Mouse (Mus musculus) cerebellum, postnatal 36 days (tissue): ENCODE results near the gene Msx2.

ENCODE experiments used
- DNase-seq, 2 experiments: peaks; one replicate each; pipeline ENCODE4 v3.0.0; 2021 to 2022; ENCODE audit warnings: mixed read lengths in 2 of 2

Gene Msx2

DNA sequence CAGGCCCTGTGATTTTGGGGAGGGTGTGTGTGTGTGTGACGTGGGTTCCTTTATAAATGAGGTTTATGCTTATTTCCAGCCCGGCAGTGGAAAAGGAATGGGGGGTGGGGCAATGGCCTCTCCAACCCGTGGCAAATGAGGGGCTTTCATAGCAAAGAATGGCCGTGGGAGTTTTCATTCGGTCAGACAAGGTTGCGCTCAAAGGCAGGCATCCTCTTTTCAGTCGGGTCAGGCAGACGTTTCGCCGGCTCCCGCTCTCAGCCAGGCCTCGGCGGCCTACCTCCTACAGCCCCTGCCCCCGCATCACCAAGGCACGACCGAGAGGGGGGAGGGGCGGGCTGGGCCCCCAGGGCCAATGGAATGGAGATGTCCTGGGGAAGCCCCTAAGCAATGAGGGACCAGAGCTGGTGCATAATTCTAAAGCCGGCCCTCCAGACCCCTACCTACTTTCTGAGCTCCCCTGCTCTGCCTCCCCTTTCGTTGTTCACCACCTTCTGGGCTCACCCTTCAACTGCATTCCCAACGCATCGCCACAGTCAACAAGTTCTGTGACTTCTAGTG, 8.4 kb downstream of the Msx2 start:
- DNase-seq = no peak

DNA sequence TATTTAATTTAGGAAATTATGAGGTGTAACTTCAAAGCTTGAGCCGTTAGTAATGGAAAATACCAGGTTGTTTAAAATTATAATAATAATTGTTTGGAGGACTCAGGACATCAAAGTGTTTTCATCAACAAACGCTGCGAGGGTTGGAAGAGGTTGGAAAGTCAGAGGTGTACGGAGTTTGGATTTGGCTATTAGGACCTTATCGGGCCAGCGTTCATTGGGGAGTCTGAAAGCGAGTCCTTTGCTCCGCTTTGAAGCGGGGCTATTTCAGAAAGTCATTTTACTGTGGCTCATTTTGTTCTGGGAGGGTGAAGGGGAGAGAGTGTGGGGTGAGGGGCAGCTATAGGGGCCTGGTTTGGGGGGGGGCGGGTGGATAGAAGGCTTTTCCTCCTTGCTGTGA, 8.9 kb downstream of the Msx2 start:
- no peak for DNase-seq

DNA sequence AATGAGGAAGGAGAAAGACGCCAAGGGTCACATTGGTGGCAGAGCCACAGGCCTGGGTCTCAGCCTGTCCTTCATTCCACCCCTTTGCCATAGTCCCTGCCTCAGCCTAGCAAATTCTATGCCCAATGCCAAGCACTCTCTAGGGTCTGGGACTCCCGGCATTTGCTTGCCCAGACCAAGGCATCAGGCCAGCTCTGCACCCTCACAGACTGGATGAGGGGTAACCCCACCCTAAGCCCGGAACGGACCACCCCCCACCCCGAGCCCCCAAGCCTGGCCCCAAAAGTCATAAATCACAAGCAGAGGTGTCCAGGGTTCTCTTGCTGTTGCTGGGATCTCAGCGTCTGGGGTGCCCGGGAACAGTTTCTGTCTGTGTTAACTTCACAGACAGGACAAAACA, 9.8 kb downstream of the Msx2 start:
- no peak for DNase-seq

DNA sequence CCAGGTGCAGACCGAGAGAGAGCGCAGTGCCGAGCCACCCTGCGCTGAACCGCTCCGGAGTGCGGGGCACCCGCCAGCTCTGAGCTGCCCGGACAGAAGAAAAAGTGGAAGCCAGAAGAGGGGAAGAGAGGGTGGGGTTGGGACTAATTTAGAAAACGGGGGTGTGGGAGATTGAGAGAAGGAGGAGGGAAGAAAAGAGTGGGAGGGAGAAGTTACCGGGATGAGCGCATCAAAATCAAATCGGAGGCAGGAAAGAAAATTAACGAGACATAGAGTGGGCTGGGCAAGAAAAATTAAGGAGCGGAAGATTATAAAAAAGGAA, 10.3 kb downstream of the Msx2 start:
- DNase-seq = no peak

DNA sequence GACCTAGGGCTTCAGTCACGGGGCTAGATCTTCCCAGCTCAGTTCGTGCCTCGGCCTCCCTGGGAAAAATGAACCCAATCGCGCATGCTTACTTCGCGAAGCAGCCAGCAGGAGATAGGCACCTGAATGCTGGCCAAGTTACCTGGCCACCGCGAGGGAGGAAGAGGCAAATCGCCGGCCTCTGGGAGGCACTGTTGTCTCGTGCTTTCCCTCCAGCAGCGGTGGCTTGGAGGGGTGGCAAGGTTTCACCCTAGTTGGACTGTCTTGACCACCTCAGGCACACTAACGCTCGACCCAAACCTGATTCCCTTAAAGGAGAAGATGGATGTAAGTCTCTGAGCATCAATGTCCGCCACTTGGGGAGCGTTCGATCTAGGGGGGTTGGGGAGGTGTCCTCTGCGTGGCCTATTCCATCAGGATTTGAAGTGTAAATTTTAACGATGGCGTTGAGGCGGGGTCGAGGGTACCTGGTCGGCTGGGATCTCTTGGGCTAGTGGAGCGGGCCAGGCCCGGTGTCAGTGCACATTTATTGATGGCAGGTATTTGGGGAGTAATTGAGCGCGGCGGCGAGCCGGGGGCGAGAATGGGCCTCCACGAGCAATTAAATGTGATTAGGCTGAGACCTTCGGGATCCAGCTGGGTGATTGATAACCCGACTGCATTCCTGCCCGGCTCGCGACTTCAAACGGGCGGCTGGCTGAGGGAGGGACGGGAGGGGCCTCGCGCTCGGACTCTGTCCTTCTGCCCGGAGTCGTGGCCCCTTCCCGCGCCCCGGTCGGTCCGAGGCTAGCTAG, 10.8 kb downstream of the Msx2 start:
- DNase-seq = peak in 1 of 2 experiments; percentile 20

DNA sequence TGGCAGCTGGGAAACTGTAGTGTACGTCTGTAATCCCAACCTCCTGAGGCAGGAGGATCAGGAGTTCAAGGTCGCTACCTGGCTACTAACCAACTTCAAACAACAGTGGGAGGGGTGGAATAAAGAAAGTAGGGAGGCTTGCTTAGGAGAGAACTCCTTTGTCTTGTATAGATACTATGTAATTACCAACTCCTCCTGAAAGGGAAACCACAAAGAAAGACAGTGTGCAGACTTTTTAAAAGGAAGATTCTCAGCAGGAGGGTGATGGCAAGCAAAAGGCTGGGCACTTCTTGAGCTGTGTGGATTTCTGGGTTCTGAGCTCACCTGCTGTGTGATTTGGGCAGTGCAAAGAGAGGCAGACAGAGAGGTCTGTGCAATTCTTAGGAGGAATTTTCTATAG, 11.5 kb downstream of the Msx2 start:
- no peak for DNase-seq

DNA sequence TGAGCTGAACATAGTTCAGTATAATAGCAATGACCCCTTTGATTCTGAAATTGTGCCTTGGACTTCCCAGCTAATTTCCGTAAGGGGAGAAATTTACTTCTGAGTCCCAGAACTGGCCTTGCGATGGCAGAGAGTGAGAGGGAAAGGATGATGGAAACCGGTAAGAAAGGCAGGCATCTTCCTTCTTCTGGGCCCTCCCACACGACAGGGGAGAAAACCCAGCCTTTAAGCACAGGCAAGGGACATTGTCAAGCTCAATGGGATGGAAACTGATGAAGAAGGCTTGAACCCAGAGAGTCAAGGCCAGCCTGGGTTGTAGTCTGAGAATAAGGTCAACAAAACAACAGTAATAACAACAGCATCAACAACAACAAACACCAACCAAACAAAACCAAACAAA, 14.1 kb downstream of the Msx2 start:
- DNase-seq = no peak

DNA sequence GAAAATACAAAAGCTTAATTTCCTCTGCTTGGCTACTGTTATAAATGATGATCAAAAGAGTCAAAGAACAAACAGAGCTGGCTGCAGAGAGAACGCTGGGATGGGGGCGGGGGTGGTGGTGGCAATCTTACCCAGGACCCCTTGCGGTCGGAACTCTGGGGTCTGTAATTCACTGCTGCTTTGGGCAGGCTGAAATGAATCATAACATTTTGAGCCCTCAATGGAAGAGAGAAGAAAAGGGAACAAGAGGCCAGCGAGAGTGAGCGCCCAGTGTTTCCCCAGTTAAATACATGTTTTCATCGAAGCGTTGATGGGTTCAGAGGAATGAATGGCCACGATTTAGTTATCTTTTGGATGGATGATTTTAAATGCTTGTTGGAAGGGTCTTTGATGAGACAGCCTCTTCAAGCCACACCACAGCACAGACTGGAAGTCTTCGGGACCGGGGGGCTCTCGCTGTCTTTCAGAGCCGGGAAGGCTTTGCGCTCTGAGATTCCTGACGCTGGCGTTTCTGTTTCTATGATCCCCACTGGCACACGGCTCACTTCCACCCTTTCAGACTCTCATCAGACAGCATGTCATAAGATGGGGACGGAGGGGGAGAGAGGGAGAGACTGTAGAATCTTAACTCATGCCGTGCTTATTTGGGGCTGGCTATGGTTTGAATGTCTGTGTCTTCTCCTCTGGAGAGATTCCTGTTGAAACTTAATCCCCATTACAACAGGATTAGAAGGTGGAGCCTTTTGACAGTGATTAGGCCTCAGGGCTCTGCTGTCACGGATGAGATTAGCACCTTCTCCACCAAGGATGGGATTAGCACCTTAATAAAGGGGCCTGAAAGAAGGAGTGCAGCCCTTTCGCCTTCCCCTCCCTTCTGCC, 17.8 kb downstream of the Msx2 start:
- no peak for DNase-seq

DNA sequence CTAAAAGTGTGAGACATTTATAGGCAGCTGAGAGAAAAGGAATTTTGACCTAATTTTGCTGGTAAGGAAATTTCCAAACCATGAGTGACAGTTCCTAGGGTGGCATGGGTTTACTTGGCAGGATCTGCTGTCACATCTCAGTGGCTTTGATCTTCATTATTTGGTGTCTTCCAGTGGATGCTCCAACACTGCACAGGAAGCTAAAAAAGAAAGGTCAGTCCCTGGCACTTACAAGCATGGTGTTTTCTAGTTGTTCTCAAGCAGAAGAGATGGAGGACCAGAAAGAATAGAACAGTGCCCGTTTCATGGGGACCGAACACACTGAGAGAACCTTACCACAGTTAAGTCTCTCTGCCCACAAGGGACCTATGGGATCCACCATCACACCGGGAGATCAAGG, 18.9 kb downstream of the Msx2 start:
- DNase-seq = no peak

DNA sequence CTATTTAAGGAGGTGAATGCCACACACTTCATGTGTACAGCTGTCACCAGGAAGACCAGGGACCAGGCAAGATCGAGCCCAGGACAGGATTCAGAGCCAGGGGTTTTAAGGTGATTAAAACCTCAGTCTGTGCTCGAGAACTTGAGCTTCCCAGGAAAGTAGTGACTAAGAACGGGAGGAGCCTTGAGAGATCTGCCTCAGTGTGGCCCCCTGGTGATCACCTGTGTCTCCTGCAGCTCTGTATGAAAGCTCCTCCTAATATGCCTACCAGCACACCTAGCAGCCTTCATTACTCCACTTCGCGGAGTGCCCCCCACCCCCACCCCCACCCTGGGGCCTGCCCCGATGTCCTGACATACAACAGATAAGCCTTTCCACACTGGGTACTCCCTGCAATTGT, 25.3 kb downstream of the Msx2 start:
- no peak for DNase-seq

DNA sequence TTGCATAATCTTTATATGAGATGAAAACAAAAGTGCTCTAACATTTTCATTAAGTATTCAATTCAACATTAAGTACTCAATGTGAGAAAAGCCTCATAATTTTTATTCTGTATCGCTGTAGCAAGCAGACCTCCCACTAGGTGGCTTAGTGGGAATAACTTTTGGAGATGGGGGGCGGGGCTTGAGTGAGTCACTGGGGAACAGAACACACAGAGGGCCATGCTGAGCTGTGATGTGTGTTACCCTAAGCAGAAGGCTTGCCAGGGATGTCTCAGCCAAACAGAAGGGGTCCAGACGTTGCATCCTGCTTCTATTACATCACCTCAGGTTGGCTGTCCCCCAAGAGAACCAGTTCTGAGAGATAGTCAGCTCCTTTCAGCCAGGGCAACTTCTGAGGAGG, 29.3 kb downstream of the Msx2 start:
- no peak for DNase-seq

DNA sequence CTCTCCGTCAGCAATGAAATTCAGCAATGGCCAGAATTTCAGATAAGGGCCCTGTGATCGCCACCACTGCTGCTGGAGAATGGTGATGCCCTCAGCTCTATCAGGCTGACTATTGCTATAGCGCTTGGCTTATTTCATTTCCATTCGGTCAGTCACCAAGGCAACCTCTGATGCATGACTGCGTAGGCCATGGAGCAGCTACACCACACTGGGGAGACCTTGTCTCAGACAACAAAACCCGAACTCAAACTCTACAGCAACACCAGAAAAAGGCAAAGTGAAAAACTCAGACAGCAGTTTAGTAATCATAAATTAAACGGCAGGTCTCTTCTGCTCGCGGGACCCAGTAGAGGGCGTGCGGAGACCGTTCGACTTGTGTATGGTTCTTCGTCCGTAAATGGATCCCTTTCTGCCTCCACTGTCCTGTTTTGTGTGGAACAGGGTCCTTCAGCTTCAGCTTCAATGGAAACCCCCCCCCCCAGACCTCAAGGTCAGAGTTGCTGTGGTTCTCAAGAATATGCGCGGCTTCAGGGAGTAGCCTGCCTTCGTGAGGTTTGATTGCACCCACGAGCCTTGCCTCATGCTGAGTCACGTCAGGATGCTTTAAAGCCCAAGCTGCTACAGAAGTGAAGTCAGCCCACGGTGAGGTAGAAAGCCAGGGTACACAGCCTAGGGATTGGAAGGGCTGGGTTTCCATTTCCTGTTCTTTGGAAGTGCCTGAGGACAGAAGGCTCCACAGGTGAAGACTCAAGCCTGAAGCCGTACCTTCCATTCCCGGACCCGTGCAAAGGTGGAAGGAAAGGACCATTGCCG, 30.5 kb downstream of the Msx2 start:
- no peak for DNase-seq

DNA sequence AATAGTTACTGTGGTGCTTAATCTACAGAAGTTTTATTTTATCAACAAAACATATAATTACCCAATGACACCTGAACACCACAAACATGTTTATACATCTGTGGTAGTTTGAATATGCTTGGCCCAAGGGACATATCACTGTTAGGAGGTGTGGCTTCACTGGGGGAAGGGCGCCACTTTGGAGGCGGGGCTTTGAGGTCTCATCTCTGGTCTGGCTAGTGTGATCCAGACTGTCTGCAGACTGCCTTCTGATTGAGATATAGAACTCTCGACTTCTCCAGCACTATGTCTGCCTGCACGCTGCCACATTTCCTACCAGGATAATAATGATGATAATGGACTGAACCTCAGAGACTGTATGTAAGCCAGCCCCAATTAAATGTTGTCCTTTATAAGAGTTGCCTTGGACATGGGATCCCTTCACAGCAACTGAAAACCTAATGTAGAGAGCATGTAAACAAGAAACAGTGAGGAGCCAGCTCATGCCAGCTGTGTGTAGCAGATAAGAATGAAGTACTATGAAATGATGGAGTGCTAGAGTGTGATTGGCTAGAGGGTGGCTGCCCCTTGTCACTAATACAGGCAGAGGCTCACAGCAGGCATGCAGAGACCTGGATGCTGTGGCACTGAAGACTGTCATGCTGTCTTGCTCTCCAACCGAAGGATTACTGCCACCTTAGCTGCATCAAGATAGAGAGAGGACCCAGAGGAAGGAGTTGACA, 31.4 kb downstream of the Msx2 start:
- DNase-seq = no peak

DNA sequence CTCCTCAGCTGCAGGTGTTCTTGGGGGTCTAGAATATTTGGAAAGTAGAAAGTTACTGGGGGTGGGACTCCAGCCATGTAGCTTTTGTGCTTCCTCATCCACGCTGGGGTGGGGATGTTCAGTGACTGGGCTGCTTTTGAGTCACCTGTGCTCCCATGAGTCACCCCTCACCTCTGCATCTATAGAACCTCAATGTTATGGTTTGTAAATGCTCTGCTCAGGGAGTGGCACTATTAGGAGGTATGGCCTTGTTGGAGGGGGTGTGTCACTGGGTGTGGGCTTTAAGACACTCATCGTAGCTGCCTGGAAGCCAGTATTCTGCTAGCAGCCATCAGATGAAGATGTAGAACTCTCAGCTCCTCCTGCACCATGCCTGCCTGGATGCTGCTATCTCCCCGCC, 32.9 kb downstream of the Msx2 start:
- DNase-seq = no peak

DNA sequence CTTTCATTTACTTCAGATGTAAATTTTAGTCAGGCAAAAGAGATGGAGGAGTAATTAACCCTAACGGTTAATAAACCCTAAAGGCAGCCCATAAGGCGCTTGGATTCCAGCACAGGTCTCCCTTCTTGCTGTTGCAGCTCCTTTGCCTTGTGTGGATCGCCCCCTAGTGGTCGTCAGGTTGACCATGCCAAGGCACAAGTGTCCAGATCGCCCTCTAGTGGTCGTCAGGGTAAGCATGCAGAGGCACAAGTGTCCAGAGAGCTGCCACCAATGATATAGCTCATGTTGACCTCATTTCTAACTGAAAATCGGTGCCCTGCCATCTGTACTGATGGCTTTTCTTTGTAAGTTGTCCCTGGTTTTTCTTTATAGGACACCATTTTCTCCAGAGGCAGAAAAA, 46.4 kb downstream of the Msx2 start:
- peak; percentile 72 to 73 for DNase-seq

DNA sequence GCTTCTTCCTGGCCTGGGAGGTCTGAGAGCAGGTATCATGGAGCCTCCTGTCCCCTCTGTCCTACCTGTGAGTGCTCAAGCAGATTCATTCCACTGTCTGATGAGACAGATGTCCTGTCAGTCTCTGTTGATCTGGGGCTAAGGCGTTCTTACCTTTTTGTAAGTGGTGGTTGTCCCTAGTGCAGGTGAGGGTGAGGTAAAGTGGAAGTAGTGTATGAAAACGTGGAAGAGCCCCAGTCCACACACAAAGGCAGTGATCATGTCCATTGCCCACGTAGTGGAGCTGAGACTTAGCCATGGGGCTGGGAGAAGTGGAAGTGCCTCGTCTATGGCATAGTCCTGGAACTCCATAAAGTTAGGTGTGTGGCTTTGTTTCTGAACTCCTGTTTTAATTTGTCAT, 51.7 kb downstream of the Msx2 start:
- no peak for DNase-seq

DNA sequence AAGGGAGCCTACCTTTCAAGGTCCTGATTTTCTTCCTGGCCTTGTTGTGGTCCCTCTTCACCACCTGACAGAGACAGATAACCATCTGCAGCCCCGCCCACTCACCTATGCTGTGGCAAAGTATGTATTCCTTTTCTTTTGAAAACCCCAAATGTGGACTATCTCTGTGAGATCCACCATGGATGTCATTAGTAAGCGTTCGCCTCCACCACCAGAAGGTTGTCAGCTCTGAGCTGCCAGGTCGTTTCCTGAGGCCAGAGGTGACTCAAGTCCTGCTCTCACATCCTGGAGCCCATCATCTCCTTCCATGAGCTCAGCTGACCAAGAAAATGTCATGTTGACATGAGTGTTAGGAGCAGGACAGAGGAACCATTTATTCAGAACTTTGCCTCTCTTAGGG, 52.1 kb downstream of the Msx2 start:
- no peak for DNase-seq

DNA sequence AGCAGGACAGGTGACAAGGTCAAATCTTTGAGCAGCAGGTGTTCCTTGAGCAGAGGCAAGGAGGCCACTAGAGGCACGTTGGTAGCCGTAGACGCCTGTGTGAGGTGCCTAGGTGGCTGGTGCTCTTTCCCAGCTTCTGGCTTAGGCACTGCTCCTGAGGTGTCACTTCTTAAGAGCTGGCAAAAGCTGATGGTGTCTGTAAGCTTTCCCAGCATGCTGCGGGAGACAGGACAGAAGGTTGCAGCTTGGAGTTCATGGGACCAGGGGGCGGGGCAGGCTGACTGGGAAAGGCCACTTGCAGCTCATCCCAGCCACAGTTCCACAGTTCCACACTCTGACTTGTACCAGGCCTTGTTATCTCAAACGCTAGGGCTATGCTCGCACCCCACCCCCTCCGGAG, 53.2 kb downstream of the Msx2 start:
- DNase-seq = no peak

DNA sequence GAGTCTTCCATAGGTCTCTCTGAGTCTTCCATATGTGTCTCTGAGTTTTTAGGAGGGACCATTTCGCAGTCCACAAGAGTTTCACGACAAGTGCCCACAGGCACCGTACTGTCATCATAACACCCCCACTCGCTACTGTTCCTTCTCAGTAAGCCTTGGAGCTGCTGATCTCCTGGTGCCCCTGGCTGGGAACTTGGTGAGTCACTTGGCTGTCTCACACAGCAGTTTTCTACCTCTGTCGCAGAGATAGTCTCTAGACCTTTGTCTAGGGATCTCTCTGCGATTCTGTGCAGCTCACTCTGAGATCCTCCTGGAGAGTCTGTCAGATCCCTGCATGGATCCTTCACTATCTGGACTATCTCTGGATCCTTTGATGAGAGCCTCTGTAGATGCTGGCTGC, 55.2 kb downstream of the Msx2 start:
- no peak for DNase-seq
